Mouse (Mus musculus) intestine, embryonic 14.5 days (tissue): ENCODE results near the gene Sh2d3c. TPM values are rescaled to one million over a fixed set of nuclear protein-coding genes. Genes with fewer than 3 reads are reported as not detected.

Experiments
- ATAC-seq: fragments of 200-750 bp; cut with Nextera tagmentation; replicated peaks from 2 replicates; pipeline ENCODE4 v1.8.0; 2017; ENCODE audit warnings: low read depth, moderate number of reproducible peaks, moderate TSS enrichment, moderate library complexity; ENCODE audit not compliant: low FRiP score, low TSS enrichment
- DNase-seq: peaks from one replicate; pipeline ENCODE4 v3.0.0-alpha.2; 2018; ENCODE audit warnings: low spot score
- H3K27ac ChIP-seq: fragments of 300-500 bp; sonication (generic); 2 replicates; pipeline ENCODE4 v1.5.1; 2014; ENCODE audit warnings: low read depth, mild to moderate bottlenecking, control low read depth
- H3K27me3 ChIP-seq: fragments of 300-500 bp; sonication (generic); replicated peaks from 2 replicates; pipeline ENCODE4 v1.6.1; 2014; ENCODE audit warnings: low read length, control low read depth; ENCODE audit not compliant: control insufficient read depth, insufficient read depth
- H3K36me3 ChIP-seq: fragments of 300-500 bp; sonication (generic); 2 replicates; pipeline ENCODE4 v1.6.1; 2014; ENCODE audit warnings: low read length, control low read depth; ENCODE audit not compliant: control insufficient read depth, insufficient read depth
- H3K4me1 ChIP-seq: fragments of 300-500 bp; sonication (generic); replicated peaks from 2 replicates; pipeline ENCODE4 v1.6.1; 2014; ENCODE audit warnings: low read length, control low read depth, mixed read lengths; ENCODE audit not compliant: control insufficient read depth, insufficient read depth
- H3K4me2 ChIP-seq: fragments of 300-500 bp; sonication (generic); 2 replicates; pipeline ENCODE4 v1.6.1; 2014; ENCODE audit warnings: low read length
- H3K4me3 ChIP-seq: fragments of 300-500 bp; sonication (generic); 2 replicates; pipeline ENCODE4 v1.5.1; 2014; ENCODE audit warnings: low read depth, low read length, control low read depth, mixed read lengths
- H3K9ac ChIP-seq: fragments of 300-500 bp; sonication (generic); 2 replicates; pipeline ENCODE4 v1.6.1; 2014; ENCODE audit warnings: mild to moderate bottlenecking, low read length
- H3K9me3 ChIP-seq: fragments of 300-500 bp; sonication (generic); 2 replicates; pipeline ENCODE4 v1.6.1; 2016; ENCODE audit warnings: low read length, control low read depth; ENCODE audit not compliant: control insufficient read depth
- WGBS: fragments of 180-500 bp; shearing (Covaris S2); extraction: QIAGEN DNeasy Blood & Tissue Kit; methylation state at CpG from one replicate; pipeline ENCODE4 v1.1.7; 2014; 5-methylcytosine and 5-hydroxymethylcytosine counted together
- polyA plus RNA-seq: library from polyadenylated mRNA; unstranded; fragments of >200 nt; fragmentation: Nextera tagmentation; extraction: Ambion mirVana; gene quantifications from 2 replicates; pipeline ENCODE4 v1.2.1, GENCODE M21; 2014

The Sh2d3c gene
- polyA plus RNA-seq, 1 experiment from 2014 or later, result 32.5 TPM

DNA sequence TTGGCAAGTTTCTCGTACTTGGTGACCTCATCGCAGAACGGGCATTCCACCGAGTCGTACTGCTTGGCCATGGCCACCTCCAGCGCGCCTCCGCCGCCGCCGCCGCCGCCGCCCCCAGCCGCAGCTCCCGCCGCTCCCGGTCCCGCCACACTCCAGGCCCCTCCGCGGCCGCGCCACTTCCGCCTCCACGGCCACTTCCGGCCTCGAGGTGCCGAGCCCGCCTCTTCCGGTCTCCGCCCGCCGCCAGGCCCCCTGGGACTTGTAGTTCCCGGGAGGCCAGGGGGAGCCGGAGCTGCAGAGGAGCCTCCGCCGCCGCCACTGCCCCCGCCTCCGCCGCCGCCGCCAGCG, 8.3 kb upstream of the Sh2d3c start:
- no peaks in the 10 kb centered on the region for H3K9me3 ChIP-seq
- H3K4me3 ChIP-seq, result peak overlapping the region; percentile 92
- ATAC-seq (peak; percentile 87), DNase-seq (peak; percentile 97)
- H3K4me2 ChIP-seq, result peak overlapping the region; percentile 54
- H3K36me3 ChIP-seq, result peaks cover 36% of the 10 kb centered on the region
- peaks cover 23% of the 10 kb centered on the region for H3K4me1 ChIP-seq
- WGBS, result under 1% methylated on average over 32 of the region's 44 CpGs
- peak overlapping the region; percentile 94 for H3K27ac ChIP-seq
- H3K27me3 ChIP-seq, result no peaks in the 10 kb centered on the region
- H3K9ac ChIP-seq, result peak overlapping the region; percentile 68

DNA sequence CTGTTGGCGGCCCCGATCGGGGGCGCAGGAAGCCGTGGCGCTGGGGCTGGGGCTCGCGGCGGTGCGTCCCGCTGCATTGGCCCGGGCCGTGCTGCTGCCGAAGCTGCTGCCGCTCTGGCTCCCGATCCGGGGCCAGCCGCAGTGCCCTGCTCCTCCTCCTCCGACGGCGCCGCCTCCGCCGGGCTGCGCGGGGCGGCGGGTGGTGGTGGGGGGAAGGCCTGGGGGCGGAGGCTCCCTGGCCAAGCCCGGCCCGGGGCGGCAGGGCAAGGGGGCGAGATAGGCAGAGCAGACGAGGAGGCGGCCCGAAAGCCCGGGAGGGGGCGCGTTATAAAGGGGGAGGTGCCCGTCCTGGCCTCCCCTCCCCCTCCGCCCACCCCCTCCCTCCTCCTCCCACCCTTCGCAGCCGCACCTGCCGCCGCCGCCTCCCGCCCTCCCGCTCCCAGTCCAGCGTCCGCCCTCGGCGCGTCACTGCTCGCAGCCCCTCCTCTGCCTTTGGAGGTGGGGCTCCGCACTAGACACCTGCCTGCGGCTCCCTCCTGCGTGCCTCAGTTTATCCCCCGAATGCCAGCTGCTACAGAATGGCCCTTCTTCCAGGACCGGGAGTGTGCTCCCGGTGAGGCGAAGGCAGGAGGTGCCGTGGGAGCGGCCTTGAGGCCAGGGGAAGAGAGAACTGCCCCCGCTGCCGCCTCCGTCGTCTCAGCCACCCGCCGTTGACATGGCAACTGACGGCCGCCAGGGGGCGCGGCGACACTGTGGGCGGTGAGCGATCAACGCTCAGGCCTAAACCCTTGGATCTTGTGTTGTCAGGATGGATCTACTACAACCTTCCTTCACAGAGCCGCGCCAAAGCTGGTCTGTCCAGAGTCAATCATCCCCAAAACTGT, 7.7 kb upstream of the Sh2d3c start, which contains the start of gene Cdk9:
TSS of gene Cdk9 (minus strand) at position 143 of the 884 bp plus-strand sequence.
- peak within 1 kb of the TSS; percentile 94 for H3K27ac ChIP-seq
- whole genome bisulfite sequencing, result 0% methylated on average over 56 of the region's 79 CpGs
- H3K9ac ChIP-seq, result peak within 1 kb of the TSS; percentile 68
- DNase-seq, result peak; percentile 99
- no peaks in the 10 kb centered on the region for H3K27me3 ChIP-seq
- ATAC-seq, result peak; percentile 86
- peak within 1 kb of the TSS; percentile 54 for H3K4me2 ChIP-seq
- peaks cover 23% of the 10 kb centered on the region for H3K4me1 ChIP-seq
- H3K9me3 ChIP-seq, result no peaks in the 10 kb centered on the region
- peaks cover 30% of the 10 kb centered on the region for H3K36me3 ChIP-seq
- H3K4me3 ChIP-seq, result peak within 1 kb of the TSS; percentile 92

DNA sequence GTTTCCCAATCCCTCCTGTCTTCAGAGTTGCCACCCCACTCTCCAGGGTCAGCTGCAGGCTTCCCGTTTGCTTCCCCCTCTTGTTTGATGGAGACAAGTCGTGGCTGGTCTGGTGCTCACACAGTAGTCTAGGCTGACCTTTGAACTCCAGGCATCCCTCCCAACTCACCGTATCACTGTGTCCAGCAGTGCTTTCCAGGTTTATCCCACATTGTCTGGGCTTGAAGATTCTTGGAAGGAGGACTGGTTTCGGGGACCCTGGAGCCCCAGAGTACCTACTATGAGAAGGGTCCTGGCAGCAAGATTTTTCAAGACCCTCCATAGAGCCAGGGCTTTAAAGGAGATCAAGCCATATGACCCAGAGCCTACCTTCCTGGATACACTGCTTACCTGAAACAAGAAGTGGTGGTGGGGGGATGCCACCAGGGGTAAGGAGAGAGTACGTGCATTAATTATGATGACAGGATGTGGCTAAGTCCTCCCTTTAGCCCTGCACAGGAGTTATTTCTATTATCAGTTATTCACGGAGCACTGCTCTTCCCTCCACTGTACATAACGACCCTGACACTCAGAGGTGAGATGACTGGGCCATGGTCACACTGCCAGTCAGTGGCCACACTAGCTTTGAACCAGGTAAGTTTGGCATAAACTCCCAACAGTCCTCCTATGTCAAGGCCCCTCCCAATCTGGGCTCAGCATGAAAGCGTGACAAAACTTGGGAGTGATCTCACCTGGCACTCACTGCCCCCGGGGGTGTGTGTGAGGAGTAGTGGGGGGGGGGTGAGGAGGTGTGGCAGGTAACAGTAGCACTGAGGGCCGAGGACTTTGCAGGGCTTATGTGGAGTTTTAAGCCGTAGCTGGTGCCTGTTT, 6.5 kb upstream of the Sh2d3c start:
- ATAC-seq (no peak), DNase-seq (no peak)
- Histone ChIP-seq H3K27me3 (no peaks in the 10 kb centered on the region), H3K4me1 (peaks cover 23% of the 10 kb centered on the region), H3K4me2 (peak overlapping the region; percentile 53; the same call in 1 of the 2 replicates), H3K36me3 (peaks cover 18% of the 10 kb centered on the region), H3K4me3 (0 out of 2 replicates have a peak overlapping the region, but pooled peaks have one; percentile 92), H3K27ac (peak overlapping the region; percentile 94; the same call in 1 of the 2 replicates), H3K9ac (no peak overlapping the region), H3K9me3 (no peaks in the 10 kb centered on the region)
- 47% methylated on average over 11 of the region's 11 CpGs for WGBS

DNA sequence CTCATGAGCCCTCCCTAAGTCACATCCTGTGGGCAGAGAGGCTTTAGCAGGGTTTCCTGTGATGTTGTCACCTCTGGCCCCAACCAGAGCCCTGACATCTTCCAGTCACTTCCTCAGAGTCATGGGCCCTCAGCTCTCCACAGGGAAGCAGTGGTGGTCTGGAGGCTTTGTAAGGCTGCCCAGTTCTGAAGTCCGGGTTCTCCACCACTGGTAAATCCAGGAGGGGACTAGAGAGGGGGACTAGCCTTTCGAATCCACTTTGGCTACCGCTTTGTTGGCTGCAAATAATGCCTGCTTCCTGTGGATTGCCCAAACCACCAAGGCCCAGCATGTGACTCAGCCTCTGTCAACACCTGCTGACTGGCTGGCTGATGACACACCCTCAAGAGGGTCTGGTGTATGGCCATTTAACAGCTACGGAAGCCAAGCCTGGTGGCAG, 5.8 kb upstream of the Sh2d3c start:
- no peak for ATAC-seq
- no peaks in the 10 kb centered on the region for H3K9me3 ChIP-seq
- no peak overlapping the region for H3K4me3 ChIP-seq
- no peak overlapping the region for H3K9ac ChIP-seq
- H3K36me3 ChIP-seq, result peaks cover 12% of the 10 kb centered on the region
- WGBS, result 39% methylated on average over 4 of the region's 4 CpGs
- peaks cover 23% of the 10 kb centered on the region for H3K4me1 ChIP-seq
- H3K4me2 ChIP-seq, result no peak overlapping the region
- DNase-seq, result no peak
- H3K27ac ChIP-seq, result peak overlapping the region; percentile 60; the same call in 1 of the 2 replicates
- no peaks in the 10 kb centered on the region for H3K27me3 ChIP-seq

DNA sequence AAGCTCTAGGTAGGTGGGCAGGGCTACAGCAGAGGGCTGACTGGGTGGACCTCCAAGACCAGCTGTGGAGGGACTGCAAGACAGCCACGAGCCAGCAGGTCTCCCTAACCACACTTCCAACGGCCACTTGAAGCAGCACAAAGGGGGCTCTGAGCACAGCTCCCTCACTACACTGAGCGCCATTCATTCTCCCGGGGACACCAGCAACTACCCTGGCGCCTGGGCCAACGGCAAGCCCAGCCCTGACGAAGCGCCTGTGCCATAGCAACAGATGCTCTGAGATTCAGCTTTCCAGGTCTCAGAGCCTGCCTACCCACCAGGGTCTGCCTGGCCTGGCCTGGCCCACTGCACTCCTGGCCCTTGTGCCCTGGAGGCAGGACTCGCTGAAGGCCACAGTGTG, 2.1 kb upstream of the Sh2d3c start:
- Histone ChIP-seq H3K4me3 (no peak overlapping the region), H3K27ac (no peak overlapping the region), H3K4me2 (no peak overlapping the region), H3K9ac (no peak overlapping the region), H3K9me3 (no peaks in the 10 kb centered on the region), H3K27me3 (no peaks in the 10 kb centered on the region), H3K4me1 (peaks cover 31% of the 10 kb centered on the region), H3K36me3 (no peaks in the 10 kb centered on the region)
- DNase-seq (no peak), ATAC-seq (no peak; the same call in 1 of the 2 replicates)
- whole genome bisulfite sequencing, result 48% methylated on average over 9 of the region's 9 CpGs

DNA sequence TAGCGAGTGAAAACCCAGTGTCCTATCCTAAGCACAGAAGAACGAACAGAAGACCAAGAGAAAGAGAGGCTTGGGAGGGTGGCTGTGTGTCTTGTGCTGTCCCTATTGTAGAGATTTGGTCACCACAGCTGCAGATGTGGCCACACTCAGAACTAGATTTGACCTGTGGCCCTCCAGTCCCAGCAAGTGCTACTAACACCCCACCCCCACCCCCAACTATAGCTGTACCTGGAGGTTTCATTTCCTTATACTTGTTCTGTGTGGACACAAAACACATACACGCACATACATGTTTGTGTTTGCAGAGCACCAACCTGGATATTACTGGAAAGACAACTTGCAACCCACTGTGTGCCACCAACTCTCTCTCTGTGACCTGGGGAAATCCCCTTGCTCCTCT, 802 bp upstream of the Sh2d3c start:
- DNase-seq (no peak), ATAC-seq (no peak)
- Histone ChIP-seq H3K4me3 (no peak overlapping the region), H3K36me3 (no peaks in the 10 kb centered on the region), H3K27ac (no peak overlapping the region), H3K27me3 (no peaks in the 10 kb centered on the region), H3K9ac (no peak overlapping the region), H3K4me2 (no peak overlapping the region), H3K4me1 (peaks cover 18% of the 10 kb centered on the region), H3K9me3 (no peaks in the 10 kb centered on the region)
- 92% methylated on average over 3 of the region's 3 CpGs for WGBS

DNA sequence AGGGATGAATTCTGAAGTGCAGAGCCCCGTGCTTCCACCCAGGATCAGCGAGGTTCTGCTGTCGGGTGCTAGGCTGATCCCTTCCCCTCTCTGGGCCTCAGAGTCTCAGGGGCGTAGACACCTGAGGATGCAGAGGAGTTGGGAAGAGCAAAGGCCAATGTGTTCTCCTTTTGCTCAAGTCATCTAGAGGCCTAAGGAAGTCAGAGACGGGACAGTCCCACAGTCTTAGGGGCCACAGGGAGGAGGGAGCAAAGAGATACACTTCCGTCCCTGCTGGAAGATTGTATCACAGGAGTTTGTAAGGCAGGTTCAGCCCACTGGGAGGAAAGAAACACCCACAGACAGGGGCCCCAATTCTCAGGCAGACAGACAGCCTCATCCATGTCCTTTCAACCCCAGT, 1.2 kb downstream of the Sh2d3c start:
- DNase-seq, result no peak
- WGBS, result 38% methylated on average over 6 of the region's 6 CpGs
- H3K27ac ChIP-seq, result no peak overlapping the region

DNA sequence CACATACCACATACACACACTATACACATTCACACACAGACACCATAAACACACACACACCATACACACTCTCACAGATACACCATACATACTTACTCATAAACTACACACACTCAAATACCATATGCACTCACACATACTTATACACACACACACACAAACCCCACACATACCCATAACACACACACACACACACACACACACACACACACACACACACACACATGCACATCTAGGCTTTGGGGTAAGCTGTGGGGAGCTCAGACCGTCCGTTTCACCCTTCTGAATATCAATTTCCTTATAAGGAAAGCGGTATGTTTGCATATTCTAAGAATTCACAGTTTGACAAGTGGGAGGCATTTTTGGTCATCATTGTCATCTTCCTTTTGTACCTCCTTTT, 1.7 kb downstream of the Sh2d3c start:
- Histone ChIP-seq H3K4me1 (peaks cover 17% of the 10 kb centered on the region), H3K4me3 (no peak overlapping the region), H3K27ac (no peak overlapping the region), H3K36me3 (no peaks in the 10 kb centered on the region; the same call in 1 of the 2 replicates), H3K9ac (no peak overlapping the region), H3K27me3 (no peaks in the 10 kb centered on the region), H3K4me2 (peak overlapping the region; percentile 43), H3K9me3 (no peaks in the 10 kb centered on the region)
- DNase-seq, result no peak
- ATAC-seq, result no peak
- 55% methylated on average over 3 of the region's 3 CpGs for WGBS

More for the DNA sequence above, 1.2 kb downstream of the Sh2d3c start:
- peaks cover 17% of the 10 kb centered on the region for H3K4me1 ChIP-seq
- no peaks in the 10 kb centered on the region for H3K9me3 ChIP-seq
- H3K27me3 ChIP-seq, result no peaks in the 10 kb centered on the region
- peak overlapping the region; percentile 25; the same call in 1 of the 2 replicates for H3K4me3 ChIP-seq
- no peak overlapping the region for H3K9ac ChIP-seq
- no peaks in the 10 kb centered on the region; the same call in 1 of the 2 replicates for H3K36me3 ChIP-seq
- H3K4me2 ChIP-seq, result peak overlapping the region; percentile 43
- ATAC-seq, result no peak
